Mouse (Mus musculus) heart, embryonic 15.5 days (tissue): ENCODE results near the gene Psg19. TPM values are rescaled to one million over a fixed set of nuclear protein-coding genes. Genes with fewer than 3 reads are reported as not detected.

Experiments used
- polyA plus RNA-seq: library from polyadenylated mRNA; unstranded; fragments of >200 nt; fragmentation: Nextera tagmentation; extraction: Ambion mirVana; gene quantifications from 2 replicates; pipeline ENCODE4 v1.2.1, GENCODE M21; 2015

Gene Psg19
- polyA plus RNA-seq, 1 experiment from 2014 or later: not detected

Other genes starting within 250 kb of the Psg19 start
- gene Psg27, start 231.2 kb downstream of the Psg19 start, polyA plus RNA-seq: not detected in 2 replicates
- gene Psg23, start 182.0 kb downstream of the Psg19 start, polyA plus RNA-seq: not detected in 2 replicates
- gene Psg21, start 141.8 kb downstream of the Psg19 start, polyA plus RNA-seq: not detected in 2 replicates
- not detected in 2 replicates for gene Psg20, start 112.3 kb downstream of the Psg19 start, polyA plus RNA-seq
- 0.06 TPM in 1 of 2 replicates, not detected in the other for gene Psg22, start 80.4 kb downstream of the Psg19 start, polyA plus RNA-seq
- gene Psg17, start 23.1 kb upstream of the Psg19 start, polyA plus RNA-seq: not detected in 2 replicates
- gene Mill2, start 41.4 kb upstream of the Psg19 start, polyA plus RNA-seq: 0.54 and 0.56 TPM in 2 replicates
- gene Pglyrp1, start 72.8 kb upstream of the Psg19 start, polyA plus RNA-seq: 1.6 and 3.0 TPM in 2 replicates
- gene Ccdc61, start 111.9 kb upstream of the Psg19 start, polyA plus RNA-seq: 20.6 and 26.8 TPM in 2 replicates
- 0.53 and 0.79 TPM in 2 replicates for gene Nova2, start 127.4 kb upstream of the Psg19 start, polyA plus RNA-seq
- gene Nanos2, start 188.9 kb upstream of the Psg19 start, polyA plus RNA-seq: not detected in 2 replicates
- gene Mypop, start 192.7 kb upstream of the Psg19 start, polyA plus RNA-seq: 2.2 and 2.3 TPM in 2 replicates
- 11.5 and 17.6 TPM in 2 replicates for gene Irf2bp1, start 205.5 kb upstream of the Psg19 start, polyA plus RNA-seq
- gene Foxa3, start 225.0 kb upstream of the Psg19 start, polyA plus RNA-seq: 0.14 and 0.61 TPM in 2 replicates
- gene Sympk, start 225.9 kb upstream of the Psg19 start, polyA plus RNA-seq: 19.6 and 27.3 TPM in 2 replicates